Mouse (Mus musculus): ENCODE measurements at regions not wholly inside any gene's neighbourhood (a gene's known extent, or its start where the extent isn't known, plus 50 kb on each side); places are given as distances from the start of the nearest gene placed in this dataset.
A peak's percentile ranks its signal among the peaks of the same experiment; 100 is the strongest.

DNA sequence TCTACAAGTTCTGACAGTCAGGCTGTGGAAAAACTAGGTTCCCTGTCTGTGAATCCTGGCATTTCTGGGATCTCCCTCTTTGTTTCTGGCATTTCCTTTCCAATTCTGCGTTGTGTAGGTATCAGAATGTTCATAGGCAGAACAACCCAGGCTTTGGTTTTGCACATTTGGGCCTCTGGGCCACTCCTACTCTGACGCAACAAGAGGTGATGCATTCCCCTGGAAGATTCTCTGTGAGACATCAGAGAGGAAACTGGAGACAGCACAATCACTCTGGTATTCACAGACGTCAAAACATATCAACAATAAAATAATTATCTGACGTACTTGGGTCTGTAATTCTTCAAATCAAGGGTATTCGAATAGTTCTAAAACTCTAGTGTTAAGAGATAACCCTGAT, 2202.4 kb upstream of the Gm7489 start:
- TF ChIP-seq CTCF (IDR thresholded peaks at IDR 0.05; ENCODE audit: borderline replicate concordance, control insufficient read depth, extremely low read depth, insufficient read depth, low read length, poor library complexity), result no peak
- no peak for TF ChIP-seq POLR2A (IDR thresholded peaks at IDR 0.05; ENCODE audit: control insufficient read depth, extremely low read depth, insufficient read depth, low read length, poor library complexity)
- WGBS, result 85% methylated on average over 5 of the region's 5 CpGs
- no peaks in the 10 kb centered on the region for H3K4me1 ChIP-seq (replicated peaks; ENCODE audit: control insufficient read depth, insufficient read depth, low read length)

DNA sequence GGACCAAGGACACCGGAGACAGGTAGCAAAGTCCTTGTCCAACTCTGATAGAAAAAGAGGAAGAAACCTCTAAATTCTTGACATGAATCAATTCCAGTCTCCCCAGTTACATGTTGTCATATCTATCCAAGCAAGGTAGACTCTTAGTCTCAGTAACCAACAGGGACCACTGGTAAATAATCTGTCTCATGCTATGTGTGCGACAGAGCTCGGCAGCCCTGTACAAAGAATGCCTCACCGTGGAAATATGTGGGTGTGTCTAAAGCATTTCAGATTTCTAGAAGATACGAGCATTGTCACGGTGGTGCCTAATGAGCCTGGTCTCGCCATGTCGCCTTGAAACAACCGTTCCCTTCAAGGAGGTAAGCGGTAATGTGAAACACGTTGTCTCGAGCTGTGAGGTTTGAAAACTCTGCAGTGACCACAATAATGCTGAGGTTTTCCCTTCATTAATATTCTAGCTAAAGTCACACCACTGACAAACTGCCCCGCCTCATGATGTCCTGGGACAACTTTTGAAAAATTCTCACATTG, 2197.6 kb upstream of the Gm7489 start:
- H3K4me3 ChIP-seq (ENCODE audit: control insufficient read depth, insufficient read depth, low read length), result no peak overlapping the region
- H3K4me1 ChIP-seq (replicated peaks; ENCODE audit: control insufficient read depth, insufficient read depth, low read length), result no peaks in the 10 kb centered on the region
- 92% methylated on average over 13 of the region's 13 CpGs for WGBS
- TF ChIP-seq POLR2A (IDR thresholded peaks at IDR 0.05; ENCODE audit: control insufficient read depth, extremely low read depth, insufficient read depth, low read length, poor library complexity) (no peak), CTCF (IDR thresholded peaks at IDR 0.05; ENCODE audit: borderline replicate concordance, control insufficient read depth, extremely low read depth, insufficient read depth, low read length, poor library complexity) (no peak)
- no peaks in the 10 kb centered on the region for H3K36me3 ChIP-seq (ENCODE audit: control insufficient read depth, insufficient read depth, low read length)
- H3K27me3 ChIP-seq (ENCODE audit: control insufficient read depth, insufficient read depth, low read length), result no peaks in the 10 kb centered on the region
- H3K27ac ChIP-seq (ENCODE audit: control insufficient read depth, insufficient read depth, low read length), result no peak overlapping the region
- no peak for DNase-seq

More for the DNA sequence above, 2202.4 kb upstream of the Gm7489 start:
- no peak overlapping the region for H3K27ac ChIP-seq (ENCODE audit: control insufficient read depth, insufficient read depth, low read length)
- no peak overlapping the region for H3K4me3 ChIP-seq (ENCODE audit: control insufficient read depth, insufficient read depth, low read length)
- no peaks in the 10 kb centered on the region for H3K36me3 ChIP-seq (ENCODE audit: control insufficient read depth, insufficient read depth, low read length)
- no peaks in the 10 kb centered on the region for H3K27me3 ChIP-seq (ENCODE audit: control insufficient read depth, insufficient read depth, low read length)
- no peak for DNase-seq

DNA sequence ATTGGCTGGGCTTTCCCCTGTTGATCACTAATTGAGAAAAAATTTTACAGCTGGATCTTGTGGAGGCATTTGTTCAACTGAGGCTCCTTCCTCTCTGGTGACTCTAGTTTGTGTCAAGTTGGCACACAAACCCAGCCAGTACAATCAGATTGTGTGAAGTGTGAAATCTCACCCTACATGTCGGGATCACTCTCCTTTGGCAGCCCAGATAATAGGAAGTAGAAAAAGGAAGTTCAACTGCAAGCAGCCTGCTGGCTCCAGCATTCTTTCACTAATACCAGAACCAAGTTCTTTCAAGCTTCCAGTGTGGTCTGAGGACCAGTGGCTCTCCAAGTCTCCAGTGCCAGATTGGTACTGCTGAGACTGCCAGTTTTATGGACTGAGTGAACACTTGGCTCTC, 2195.2 kb upstream of the Gm7489 start:
- TF ChIP-seq CTCF (IDR thresholded peaks at IDR 0.05; ENCODE audit: borderline replicate concordance, control insufficient read depth, extremely low read depth, insufficient read depth, low read length, poor library complexity), result no peak
- no peak for TF ChIP-seq POLR2A (IDR thresholded peaks at IDR 0.05; ENCODE audit: control insufficient read depth, extremely low read depth, insufficient read depth, low read length, poor library complexity)
- H3K27ac ChIP-seq (ENCODE audit: control insufficient read depth, insufficient read depth, low read length), result no peak overlapping the region
- H3K27me3 ChIP-seq (ENCODE audit: control insufficient read depth, insufficient read depth, low read length), result no peaks in the 10 kb centered on the region
- H3K4me1 ChIP-seq (replicated peaks; ENCODE audit: control insufficient read depth, insufficient read depth, low read length), result no peaks in the 10 kb centered on the region
- no peak for DNase-seq
- no peaks in the 10 kb centered on the region for H3K36me3 ChIP-seq (ENCODE audit: control insufficient read depth, insufficient read depth, low read length)
- WGBS, result 24% methylated on average over 1 of the region's 1 CpGs
- no peak overlapping the region for H3K4me3 ChIP-seq (ENCODE audit: control insufficient read depth, insufficient read depth, low read length)

DNA sequence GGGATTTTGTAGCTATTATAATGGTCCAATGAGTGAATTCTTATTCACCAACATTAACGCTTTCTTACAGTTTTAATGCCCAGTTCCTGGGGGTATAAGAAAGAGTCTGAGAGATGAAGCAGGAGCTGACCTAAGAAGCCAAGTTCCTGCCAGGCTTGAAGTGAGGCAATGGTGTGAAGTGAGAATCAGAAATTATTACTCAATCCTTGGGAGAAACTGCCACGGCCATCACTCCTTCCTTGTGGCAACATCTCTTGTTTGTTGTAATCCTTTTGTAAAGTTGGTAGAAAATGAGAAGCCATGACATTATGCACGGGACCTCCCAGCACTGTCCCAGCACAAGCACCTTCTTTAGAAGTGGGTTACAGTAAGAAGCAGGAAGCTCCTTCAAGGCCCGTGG, 2192.0 kb upstream of the Gm7489 start:
- TF ChIP-seq POLR2A (IDR thresholded peaks at IDR 0.05; ENCODE audit: control insufficient read depth, extremely low read depth, insufficient read depth, low read length, poor library complexity) (no peak), CTCF (IDR thresholded peaks at IDR 0.05; ENCODE audit: borderline replicate concordance, control insufficient read depth, extremely low read depth, insufficient read depth, low read length, poor library complexity) (no peak)
- H3K27me3 ChIP-seq (ENCODE audit: control insufficient read depth, insufficient read depth, low read length), result no peaks in the 10 kb centered on the region

DNA sequence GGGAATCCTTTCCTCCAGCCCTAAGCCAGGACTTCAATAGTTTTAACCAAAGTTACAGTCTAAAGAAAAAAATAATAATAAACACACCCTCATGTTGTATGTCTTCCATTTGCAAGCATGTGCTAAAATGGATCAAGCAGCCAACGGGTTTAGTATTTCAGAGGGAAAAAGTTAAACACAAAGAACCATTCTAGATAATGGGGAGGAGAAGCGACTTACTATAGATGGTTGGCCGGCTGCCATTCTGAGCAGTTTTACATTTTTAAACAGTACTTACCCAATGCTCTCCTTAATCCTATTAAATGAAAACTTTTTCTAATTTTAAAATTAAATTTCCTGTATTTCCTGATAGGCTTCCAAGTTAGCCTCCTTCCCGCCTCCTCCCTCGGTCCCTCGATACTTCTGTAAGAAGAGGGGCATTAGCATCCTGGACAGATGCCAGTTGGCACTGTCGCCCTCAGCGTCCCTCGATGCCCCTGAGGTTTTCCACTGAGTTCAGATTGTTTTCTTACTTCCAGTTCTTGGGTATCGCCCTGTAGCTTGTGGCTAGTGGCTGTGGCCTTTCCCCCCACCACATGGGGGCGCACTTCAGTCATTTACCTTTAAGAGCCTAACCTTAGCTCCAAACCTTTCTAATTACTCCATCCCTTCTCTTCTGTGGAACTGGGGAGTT, 2188.2 kb upstream of the Gm7489 start:
- Histone ChIP-seq H3K4me3 (ENCODE audit: control insufficient read depth, insufficient read depth, low read length) (no peak overlapping the region), H3K4me1 (replicated peaks; ENCODE audit: control insufficient read depth, insufficient read depth, low read length) (no peaks in the 10 kb centered on the region), H3K27ac (ENCODE audit: control insufficient read depth, insufficient read depth, low read length) (no peak overlapping the region), H3K36me3 (ENCODE audit: control insufficient read depth, insufficient read depth, low read length) (no peaks in the 10 kb centered on the region), H3K27me3 (ENCODE audit: control insufficient read depth, insufficient read depth, low read length) (no peaks in the 10 kb centered on the region)
- 73% methylated on average over 11 of the region's 11 CpGs for WGBS
- TF ChIP-seq CTCF (IDR thresholded peaks at IDR 0.05; ENCODE audit: borderline replicate concordance, control insufficient read depth, extremely low read depth, insufficient read depth, low read length, poor library complexity), result peak; percentile 19; the same call in 1 of the 2 replicates
- TF ChIP-seq POLR2A (IDR thresholded peaks at IDR 0.05; ENCODE audit: control insufficient read depth, extremely low read depth, insufficient read depth, low read length, poor library complexity), result no peak
- peak; percentile 31 for DNase-seq

More for the DNA sequence above, 2192.0 kb upstream of the Gm7489 start:
- Histone ChIP-seq H3K36me3 (ENCODE audit: control insufficient read depth, insufficient read depth, low read length) (no peaks in the 10 kb centered on the region), H3K4me3 (ENCODE audit: control insufficient read depth, insufficient read depth, low read length) (no peak overlapping the region), H3K4me1 (replicated peaks; ENCODE audit: control insufficient read depth, insufficient read depth, low read length) (no peaks in the 10 kb centered on the region), H3K27ac (ENCODE audit: control insufficient read depth, insufficient read depth, low read length) (no peak overlapping the region)
- WGBS, result 66% methylated on average over 4 of the region's 4 CpGs
- DNase-seq, result no peak

DNA sequence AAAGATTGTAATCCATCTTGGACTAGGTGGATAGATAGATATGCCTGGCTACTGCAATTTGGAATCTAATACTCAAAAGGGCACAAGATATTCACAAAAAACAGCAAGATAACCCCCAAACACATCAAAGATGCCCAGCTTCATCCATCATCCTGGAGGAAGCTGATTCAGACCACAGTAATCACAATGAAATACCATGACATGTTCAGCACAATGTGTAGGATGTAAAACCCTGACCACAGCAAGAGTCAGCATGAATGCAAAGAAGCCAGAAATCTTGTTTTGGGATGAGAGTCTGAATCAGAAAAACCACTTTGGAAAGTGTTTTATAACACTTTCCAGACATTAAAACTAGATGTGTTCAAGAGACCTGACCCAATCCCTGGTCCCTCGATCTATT, 2180.5 kb upstream of the Gm7489 start:
- Histone ChIP-seq H3K36me3 (ENCODE audit: control insufficient read depth, insufficient read depth, low read length) (no peaks in the 10 kb centered on the region), H3K4me1 (replicated peaks; ENCODE audit: control insufficient read depth, insufficient read depth, low read length) (no peaks in the 10 kb centered on the region), H3K27ac (ENCODE audit: control insufficient read depth, insufficient read depth, low read length) (no peak overlapping the region), H3K4me3 (ENCODE audit: control insufficient read depth, insufficient read depth, low read length) (no peak overlapping the region), H3K27me3 (ENCODE audit: control insufficient read depth, insufficient read depth, low read length) (no peaks in the 10 kb centered on the region)
- no peak for DNase-seq
- 97% methylated on average over 1 of the region's 1 CpGs for WGBS
- TF ChIP-seq POLR2A (IDR thresholded peaks at IDR 0.05; ENCODE audit: control insufficient read depth, extremely low read depth, insufficient read depth, low read length, poor library complexity) (no peak), CTCF (IDR thresholded peaks at IDR 0.05; ENCODE audit: borderline replicate concordance, control insufficient read depth, extremely low read depth, insufficient read depth, low read length, poor library complexity) (no peak)

All from thymus, adult 2 months (tissue).